8 mouse cellular contexts compared by ENCODE assay signal in the genomic region with DNA sequence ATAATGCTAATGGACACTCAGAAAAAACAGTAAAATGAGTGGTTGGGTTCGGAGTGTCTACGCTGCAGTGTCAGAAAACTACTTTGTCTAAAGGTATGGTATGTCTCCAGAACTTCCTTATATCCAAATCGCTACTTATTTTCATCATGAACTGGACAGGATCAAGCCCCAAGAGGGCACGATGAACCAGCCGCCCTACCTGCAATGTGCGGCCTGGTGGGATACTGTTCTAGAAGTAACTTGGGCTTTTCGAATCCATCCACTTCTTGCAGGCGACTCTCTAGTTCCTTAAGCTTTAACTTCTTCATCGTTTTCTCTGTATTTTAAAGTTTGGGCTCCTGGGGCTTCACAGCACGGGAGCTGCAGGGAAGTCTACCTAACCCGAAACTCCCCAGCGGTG. TPM values are rescaled to one million over a fixed set of nuclear protein-coding genes. Genes with fewer than 3 reads are reported as not detected.
DNase-seq lines count a peak whose midpoint lies in the region; ATAC-seq and TF ChIP-seq lines count a peak whose summit lies in the region.

No protein-coding gene starts in this region.

- H3K27ac ChIP-seq in heart, embryonic 15.5 days: peak overlapping the region; percentile 64
- peak overlapping the region; percentile 76 for H3K27ac ChIP-seq in heart, postnatal 0 days (ENCODE audit: low read depth)

- no peak for ATAC-seq in heart, embryonic 15.5 days (replicated peaks; ENCODE audit: insufficient number of reproducible peaks, insufficient read depth, low FRiP score, low read depth)
- ATAC-seq in activated CD4-positive, CD25-positive, alpha-beta regulatory T cell, adult 4 months: peak; percentile 5
- peak; percentile 21 for ATAC-seq in heart, postnatal 0 days (ENCODE audit: insufficient read depth, low read depth)

- no peaks in the 10 kb centered on the region for H3K9me3 ChIP-seq in heart, embryonic 15.5 days (replicated peaks)
- H3K9me3 ChIP-seq in heart, postnatal 0 days (replicated peaks; ENCODE audit: control insufficient read depth, low read length): no peaks in the 10 kb centered on the region

- H3K4me3 ChIP-seq in heart, embryonic 15.5 days: peak overlapping the region; percentile 73
- H3K4me3 ChIP-seq in heart, postnatal 0 days (ENCODE audit: low read depth, low read length): peak overlapping the region; percentile 82

- TF ChIP-seq CTCF in heart, postnatal 0 days (IDR thresholded peaks at IDR 0.05; ENCODE audit: low read depth): no peak

- H3K27me3 ChIP-seq in heart, embryonic 15.5 days: no peaks in the 10 kb centered on the region
- no peaks in the 10 kb centered on the region for H3K27me3 ChIP-seq in heart, postnatal 0 days (ENCODE audit: control insufficient read depth, insufficient read depth, low read length)

- peak overlapping the region; percentile 65 for H3K4me2 ChIP-seq in heart, embryonic 15.5 days
- peak overlapping the region; percentile 87 for H3K4me2 ChIP-seq in heart, postnatal 0 days (ENCODE audit: low read depth, low read length)

- intact Hi-C loops in heart, postnatal 25 days (cut with DNase I): loop anchor here (2.0 to 5.0 kb wide), 2 partner anchors 24 to 83 kb away; a partner anchor contains a TSS

- no peaks in the 10 kb centered on the region for H3K36me3 ChIP-seq in heart, embryonic 15.5 days
- H3K36me3 ChIP-seq in heart, postnatal 0 days (replicated peaks; ENCODE audit: control insufficient read depth, insufficient read depth, low read length): no peaks in the 10 kb centered on the region

- H3K4me1 ChIP-seq in heart, embryonic 15.5 days (replicated peaks): peaks cover 9% of the 10 kb centered on the region; the same call in 1 of the 2 replicates
- peaks cover 7% of the 10 kb centered on the region for H3K4me1 ChIP-seq in heart, postnatal 0 days (ENCODE audit: control insufficient read depth, insufficient read depth)

- TF ChIP-seq EP300 in heart, postnatal 0 days (IDR thresholded peaks at IDR 0.05; ENCODE audit: low read depth): no peak

- no peak for DNase-seq in heart, postnatal 25 days (ENCODE audit: low spot score)
- no peak for DNase-seq in heart, postnatal 0 days (ENCODE audit: low spot score)
- peak; percentile 2 for DNase-seq in lung, postnatal 14 days
- DNase-seq in right cerebral cortex, adult 18-20 months: no peak
- DNase-seq in yolk sac, embryonic 10.5 days (ENCODE audit: low spot score): no peak
- no peak for DNase-seq in right cerebral cortex, postnatal 36 days (ENCODE audit: low spot score in 2 of 2)

- peak overlapping the region; percentile 73 for H3K9ac ChIP-seq in heart, embryonic 15.5 days
- H3K9ac ChIP-seq in heart, postnatal 0 days (replicated peaks; ENCODE audit: low read depth, low read length): peak overlapping the region; percentile 87

- 6% methylated on average over 12 of the region's 12 CpGs for WGBS in heart, embryonic 15.5 days
- WGBS in heart, postnatal 0 days: 5% methylated on average over 12 of the region's 12 CpGs

RNA-seq across cellular contexts. Expression of a gene that starts 0.4 kb away (rescaled TPM):
- polyA plus RNA-seq in heart, embryonic 15.5 days (2015; fragmentation: Nextera tagmentation; extraction: Ambion mirVana): 33.5 and 38.1 TPM in 2 replicates
- total RNA-seq in heart, postnatal 25 days (2021): 10 to 100 TPM; 21.4 to 23.6 TPM
- 10 to 100 TPM; 57.9 to 63.0 TPM for polyA plus RNA-seq in activated CD4-positive, CD25-positive, alpha-beta regulatory T cell, adult 4 months (2017; shearing (Covaris generic))
- 7.0 and 13.1 TPM in 2 replicates for total RNA-seq in heart, postnatal 0 days (2014; rRNA removed; ENCODE audit: low replicate concordance)
- 43.3 and 45.7 TPM in 2 replicates for polyA plus RNA-seq in heart, postnatal 0 days (2015; fragmentation: Nextera tagmentation; extraction: Ambion mirVana)

RNA-seq across cellular contexts. Expression of a gene that starts 12.0 kb away (rescaled TPM):
- 9.1 and 11.8 TPM in 2 replicates for polyA plus RNA-seq in heart, embryonic 15.5 days (2015; fragmentation: Nextera tagmentation; extraction: Ambion mirVana)
- total RNA-seq in heart, postnatal 25 days (2021): 100 to 1,000 TPM; 119 to 124 TPM
- polyA plus RNA-seq in activated CD4-positive, CD25-positive, alpha-beta regulatory T cell, adult 4 months (2017; shearing (Covaris generic)): 10 to 100 TPM; 13.1 to 16.7 TPM
- total RNA-seq in heart, postnatal 0 days (2014; rRNA removed; ENCODE audit: low replicate concordance): 42.6 and 55.0 TPM in 2 replicates
- 9.6 and 12.9 TPM in 2 replicates for polyA plus RNA-seq in heart, postnatal 0 days (2015; fragmentation: Nextera tagmentation; extraction: Ambion mirVana)

RNA-seq across cellular contexts. Expression of a gene that starts 23.7 kb away (rescaled TPM):
- polyA plus RNA-seq in heart, embryonic 15.5 days (2015; fragmentation: Nextera tagmentation; extraction: Ambion mirVana): 173 and 201 TPM in 2 replicates
- 10 to 100 TPM; 59.5 to 71.5 TPM for total RNA-seq in heart, postnatal 25 days (2021)
- 100 to 1,000 TPM; 313 to 322 TPM for polyA plus RNA-seq in activated CD4-positive, CD25-positive, alpha-beta regulatory T cell, adult 4 months (2017; shearing (Covaris generic))
- 31.0 and 31.9 TPM in 2 replicates for total RNA-seq in heart, postnatal 0 days (2014; rRNA removed; ENCODE audit: low replicate concordance)
- 157 and 172 TPM in 2 replicates for polyA plus RNA-seq in heart, postnatal 0 days (2015; fragmentation: Nextera tagmentation; extraction: Ambion mirVana)
